Mouse (Mus musculus) cerebellum, adult 11 months (tissue): Measurements from ENCODE around the gene Spink4.
A peak's percentile ranks its signal among the peaks of the same experiment; 100 is the strongest.
"Not testable (repeated sequence)": the region's sequence is repeated elsewhere in the genome, so short reads cannot be mapped to it uniquely, and the experiment has no call there.

ENCODE experiments used
- DNase-seq: peaks from one replicate; pipeline ENCODE4 v3.0.0; 2022

Spink4 gene

GRCm38 (mm10) chr4:40908261-40908969 lies 11.4 kb upstream of the Spink4 start:
- DNase-seq, result no peak

GRCm38 (mm10) chr4:40914287-40914867 lies 5.5 kb upstream of the Spink4 start:
- DNase-seq, result no peak

GRCm38 (mm10) chr4:40915947-40916346 lies 3.9 kb upstream of the Spink4 start:
- no peak for DNase-seq

GRCm38 (mm10) chr4:40916592-40917155 lies 3.2 kb upstream of the Spink4 start:
- no peak for DNase-seq

GRCm38 (mm10) chr4:40920576-40920975 lies 724 bp downstream of the Spink4 start:
- DNase-seq, result no peak

- DNase-seq, result no peak
Measured at GRCm38 (mm10) chr4:40921288-40921687, 1.4 kb downstream of the Spink4 start.

GRCm38 (mm10) chr4:40923087-40923651 lies 3.3 kb downstream of the Spink4 start:
- no peak for DNase-seq

GRCm38 (mm10) chr4:40925568-40925967 lies 5.7 kb downstream of the Spink4 start:
- no peak for DNase-seq

GRCm38 (mm10) chr4:40929046-40929445 lies 9.2 kb downstream of the Spink4 start:
- no peak for DNase-seq

- DNase-seq, result no peak
Measured at GRCm38 (mm10) chr4:40933694-40934093, 13.8 kb downstream of the Spink4 start.

- not testable (repeated sequence) for DNase-seq
Measured at GRCm38 (mm10) chr4:40934369-40934768, 14.5 kb downstream of the Spink4 start.

GRCm38 (mm10) chr4:40936175-40936839 lies 16.5 kb downstream of the Spink4 start:
- no peak for DNase-seq

GRCm38 (mm10) chr4:40938793-40939192 lies 18.9 kb downstream of the Spink4 start:
- DNase-seq, result no peak

- no peak for DNase-seq
Measured at GRCm38 (mm10) chr4:40943651-40944050, 23.8 kb downstream of the Spink4 start.

GRCm38 (mm10) chr4:40946516-40947121 lies 26.8 kb downstream of the Spink4 start:
- DNase-seq, result no peak

- DNase-seq, result no peak
Measured at GRCm38 (mm10) chr4:40947565-40948159, 27.8 kb downstream of the Spink4 start.

- DNase-seq, result peak; percentile 99
Measured at GRCm38 (mm10) chr4:40948160-40948708, 28.4 kb downstream of the Spink4 start, which contains the start of the genes Bag1 and Chmp5. TSS of gene Bag1 (minus strand) at chr4:40948294. TSS of gene Chmp5 (plus strand) at chr4:40948407.

- DNase-seq, result no peak
Measured at GRCm38 (mm10) chr4:40953521-40953920, 33.7 kb downstream of the Spink4 start.

- DNase-seq, result no peak
Measured at GRCm38 (mm10) chr4:40955942-40956341, 36.1 kb downstream of the Spink4 start.

- DNase-seq, result no peak
Measured at GRCm38 (mm10) chr4:40963536-40963935, 43.7 kb downstream of the Spink4 start.

- DNase-seq, result no peak
Measured at GRCm38 (mm10) chr4:40969161-40969560, 49.3 kb downstream of the Spink4 start.
